In the genomic region with DNA sequence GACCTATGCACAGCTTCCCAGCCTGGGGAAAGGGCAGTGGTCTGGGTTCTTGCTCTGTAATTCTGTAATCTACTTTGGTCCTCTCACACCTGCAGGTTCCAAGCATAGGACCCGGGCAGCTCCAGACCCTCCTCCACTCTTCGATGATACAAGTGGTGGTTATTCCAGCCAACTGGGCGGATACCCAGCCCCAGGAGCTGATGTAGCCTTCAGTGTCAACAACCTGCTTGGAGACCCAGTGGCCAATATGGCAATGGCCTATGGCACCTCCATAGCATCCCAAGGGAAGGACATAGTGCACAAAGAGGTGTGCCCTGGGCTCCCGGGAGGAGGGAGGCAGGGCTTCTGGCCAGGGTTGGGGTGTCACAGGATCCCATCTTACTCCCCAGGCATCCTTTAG, we compare ENCODE assay signal across 8 mouse cellular contexts. TPM values are rescaled to one million over a fixed set of nuclear protein-coding genes. Genes with fewer than 3 reads are reported as not detected.
DNase-seq lines count a peak whose midpoint lies in the region; ATAC-seq and TF ChIP-seq lines count a peak whose summit lies in the region.

No protein-coding gene starts in this region.

- WGBS in cerebellum, adult 2 months: 84% methylated on average over 4 of the region's 4 CpGs
- 88% methylated on average over 4 of the region's 4 CpGs for WGBS in limb, embryonic 15.5 days
- WGBS in stomach, embryonic 16.5 days: 91% methylated on average over 4 of the region's 4 CpGs

- no peaks in the 10 kb centered on the region for H3K27me3 ChIP-seq in cerebellum, adult 2 months (ENCODE audit: control insufficient read depth, insufficient read depth, low read length)
- peaks cover 21% of the 10 kb centered on the region for H3K27me3 ChIP-seq in megakaryocyte, embryonic 14.5 days (replicated peaks)
- H3K27me3 ChIP-seq in limb, embryonic 15.5 days: peaks cover 23% of the 10 kb centered on the region
- H3K27me3 ChIP-seq in stomach, embryonic 16.5 days (ENCODE audit: control insufficient read depth, insufficient read depth, low read length): peaks cover 21% of the 10 kb centered on the region

- ATAC-seq in megakaryocyte, adult 5-6 weeks (ENCODE audit: poor library complexity, severe bottlenecking): no peak
- no peak for ATAC-seq in limb, embryonic 15.5 days (ENCODE audit: insufficient number of reproducible peaks, low FRiP score, low TSS enrichment, low read depth)
- ATAC-seq in stomach, embryonic 16.5 days (ENCODE audit: insufficient read depth, low FRiP score): no peak

- H3K9ac ChIP-seq in limb, embryonic 15.5 days: 0 out of 2 replicates have a peak overlapping the region, but pooled peaks have one; percentile 68
- peak overlapping the region; percentile 88 for H3K9ac ChIP-seq in stomach, embryonic 16.5 days (ENCODE audit: low read length)

- peak in 1 of 2 experiments; percentile 31 for DNase-seq in cerebellum, adult 2 months
- no peak for DNase-seq in cerebellum, postnatal 36 days
- no peak for DNase-seq in layer of hippocampus, postnatal 14 days (ENCODE audit: low spot score in 2 of 2)
- no peak for DNase-seq in urinary bladder, adult 2 months (ENCODE audit: low spot score)

- TF ChIP-seq POLR2A in cerebellum, adult 2 months (IDR thresholded peaks at IDR 0.05; ENCODE audit: borderline replicate concordance, insufficient read depth, low read length): no peak

- peak overlapping the region; percentile 80 for H3K4me2 ChIP-seq in limb, embryonic 15.5 days
- H3K4me2 ChIP-seq in stomach, embryonic 16.5 days (ENCODE audit: low read depth, low read length): peak overlapping the region; percentile 91

- no peaks in the 10 kb centered on the region for H3K9me3 ChIP-seq in megakaryocyte, embryonic 14.5 days
- H3K9me3 ChIP-seq in limb, embryonic 15.5 days: no peaks in the 10 kb centered on the region
- no peaks in the 10 kb centered on the region for H3K9me3 ChIP-seq in stomach, embryonic 16.5 days (replicated peaks; ENCODE audit: control insufficient read depth, low read length)

- H3K27ac ChIP-seq in cerebellum, adult 2 months (ENCODE audit: insufficient read depth, low read length): no peak overlapping the region
- no peak overlapping the region for H3K27ac ChIP-seq in limb, embryonic 15.5 days
- H3K27ac ChIP-seq in stomach, embryonic 16.5 days (ENCODE audit: low read length): no peak overlapping the region

- no peak for TF ChIP-seq CTCF in cerebellum, adult 2 months (IDR thresholded peaks at IDR 0.05; ENCODE audit: borderline replicate concordance, insufficient read depth, low read depth, low read length)

- peak overlapping the region; percentile 88 for H3K4me3 ChIP-seq in cerebellum, adult 2 months (replicated peaks; ENCODE audit: insufficient read depth, low read depth, low read length)
- peak overlapping the region; percentile 100 for H3K4me3 ChIP-seq in megakaryocyte, embryonic 14.5 days (replicated peaks)
- peak overlapping the region; percentile 84 for H3K4me3 ChIP-seq in limb, embryonic 15.5 days
- peak overlapping the region; percentile 90 for H3K4me3 ChIP-seq in stomach, embryonic 16.5 days (replicated peaks; ENCODE audit: low read length)

- H3K36me3 ChIP-seq in megakaryocyte, embryonic 14.5 days (replicated peaks; ENCODE audit: low read length): peaks cover 44% of the 10 kb centered on the region
- peaks cover 36% of the 10 kb centered on the region for H3K36me3 ChIP-seq in limb, embryonic 15.5 days
- no peaks in the 10 kb centered on the region for H3K36me3 ChIP-seq in stomach, embryonic 16.5 days (ENCODE audit: control insufficient read depth, insufficient read depth, low read length)

- peaks cover 3% of the 10 kb centered on the region for H3K4me1 ChIP-seq in cerebellum, adult 2 months (ENCODE audit: control insufficient read depth, insufficient read depth, low read length)
- peaks cover 52% of the 10 kb centered on the region for H3K4me1 ChIP-seq in megakaryocyte, embryonic 14.5 days
- peaks cover 36% of the 10 kb centered on the region for H3K4me1 ChIP-seq in limb, embryonic 15.5 days
- peaks cover 22% of the 10 kb centered on the region for H3K4me1 ChIP-seq in stomach, embryonic 16.5 days (ENCODE audit: control insufficient read depth, insufficient read depth, low read length)

RNA-seq across cellular contexts. Expression of a gene that starts 1.0 kb away (rescaled TPM):
- 98.4 and 103 TPM in 2 replicates for polyA plus RNA-seq in cerebellum, adult 2 months (2012; rRNA removed)
- 24.4 and 25.6 TPM in 2 replicates for polyA plus RNA-seq in megakaryocyte, embryonic 14.5 days (2012; ENCODE audit: insufficient read depth, low replicate concordance)
- 30.6 and 33.4 TPM in 2 replicates for total RNA-seq in megakaryocyte, adult 5-6 weeks (2015)
- total RNA-seq in megakaryocyte, adult 5-6 weeks (2017): 8.5 and 14.1 TPM in 2 replicates
- polyA plus RNA-seq in limb, embryonic 15.5 days (2015; fragmentation: Nextera tagmentation; extraction: Ambion mirVana): 126 and 140 TPM in 2 replicates
- polyA plus RNA-seq in stomach, embryonic 16.5 days (2015; fragmentation: Nextera tagmentation; extraction: Ambion mirVana): 110 and 123 TPM in 2 replicates
- total RNA-seq in layer of hippocampus, postnatal 14 days (2021): 10 to 100 TPM; 25.8 to 28.0 TPM
- polyA plus RNA-seq in urinary bladder, adult 2 months (2012; rRNA removed): 122 and 131 TPM in 2 replicates

RNA-seq across cellular contexts. Expression of a gene that starts 4.0 kb away (rescaled TPM):
- 84.0 and 102 TPM in 2 replicates for polyA plus RNA-seq in cerebellum, adult 2 months (2012; rRNA removed)
- polyA plus RNA-seq in megakaryocyte, embryonic 14.5 days (2012; ENCODE audit: insufficient read depth, low replicate concordance): 0.32 TPM in 1 of 2 replicates, not detected in the other
- total RNA-seq in megakaryocyte, adult 5-6 weeks (2015): not detected in 2 replicates
- not detected in 2 replicates for total RNA-seq in megakaryocyte, adult 5-6 weeks (2017)
- polyA plus RNA-seq in limb, embryonic 15.5 days (2015; fragmentation: Nextera tagmentation; extraction: Ambion mirVana): 1.0 and 2.2 TPM in 2 replicates
- 4.9 and 6.8 TPM in 2 replicates for polyA plus RNA-seq in stomach, embryonic 16.5 days (2015; fragmentation: Nextera tagmentation; extraction: Ambion mirVana)
- 100 to 1,000 TPM; 133 to 135 TPM for total RNA-seq in layer of hippocampus, postnatal 14 days (2021)
- polyA plus RNA-seq in urinary bladder, adult 2 months (2012; rRNA removed): 2.8 and 3.9 TPM in 2 replicates

RNA-seq across cellular contexts. Expression of a gene that starts 9.0 kb away (rescaled TPM):
- 89.3 and 90.3 TPM in 2 replicates for polyA plus RNA-seq in cerebellum, adult 2 months (2012; rRNA removed)
- 4.9 and 13.6 TPM in 2 replicates for polyA plus RNA-seq in megakaryocyte, embryonic 14.5 days (2012; ENCODE audit: insufficient read depth, low replicate concordance)
- total RNA-seq in megakaryocyte, adult 5-6 weeks (2015): not detected in 2 replicates
- total RNA-seq in megakaryocyte, adult 5-6 weeks (2017): not detected in 2 replicates
- 17.6 and 26.3 TPM in 2 replicates for polyA plus RNA-seq in limb, embryonic 15.5 days (2015; fragmentation: Nextera tagmentation; extraction: Ambion mirVana)
- polyA plus RNA-seq in stomach, embryonic 16.5 days (2015; fragmentation: Nextera tagmentation; extraction: Ambion mirVana): 5.8 and 7.4 TPM in 2 replicates
- total RNA-seq in layer of hippocampus, postnatal 14 days (2021): 100 to 1,000 TPM; 783 to 856 TPM
- 1.5 TPM in 2 replicates for polyA plus RNA-seq in urinary bladder, adult 2 months (2012; rRNA removed)

RNA-seq across cellular contexts. Expression of a gene that starts 17.5 kb away (rescaled TPM):
- 191 and 195 TPM in 2 replicates for polyA plus RNA-seq in cerebellum, adult 2 months (2012; rRNA removed)
- 445 and 649 TPM in 2 replicates for polyA plus RNA-seq in megakaryocyte, embryonic 14.5 days (2012; ENCODE audit: insufficient read depth, low replicate concordance)
- total RNA-seq in megakaryocyte, adult 5-6 weeks (2015): 67.7 and 77.3 TPM in 2 replicates
- total RNA-seq in megakaryocyte, adult 5-6 weeks (2017): 120 and 127 TPM in 2 replicates
- 239 and 270 TPM in 2 replicates for polyA plus RNA-seq in limb, embryonic 15.5 days (2015; fragmentation: Nextera tagmentation; extraction: Ambion mirVana)
- polyA plus RNA-seq in stomach, embryonic 16.5 days (2015; fragmentation: Nextera tagmentation; extraction: Ambion mirVana): 240 and 242 TPM in 2 replicates
- total RNA-seq in layer of hippocampus, postnatal 14 days (2021): 100 to 1,000 TPM; 177 to 181 TPM
- polyA plus RNA-seq in urinary bladder, adult 2 months (2012; rRNA removed): 148 and 154 TPM in 2 replicates

RNA-seq across cellular contexts. Expression of a gene that starts 21.4 kb away (rescaled TPM):
- polyA plus RNA-seq in cerebellum, adult 2 months (2012; rRNA removed): 4.5 and 4.9 TPM in 2 replicates
- polyA plus RNA-seq in megakaryocyte, embryonic 14.5 days (2012; ENCODE audit: insufficient read depth, low replicate concordance): 0.74 and 1.3 TPM in 2 replicates
- total RNA-seq in megakaryocyte, adult 5-6 weeks (2015): 0.13 TPM in 1 of 2 replicates, not detected in the other
- not detected in 2 replicates for total RNA-seq in megakaryocyte, adult 5-6 weeks (2017)
- 95.9 and 117 TPM in 2 replicates for polyA plus RNA-seq in limb, embryonic 15.5 days (2015; fragmentation: Nextera tagmentation; extraction: Ambion mirVana)
- 69.8 and 76.9 TPM in 2 replicates for polyA plus RNA-seq in stomach, embryonic 16.5 days (2015; fragmentation: Nextera tagmentation; extraction: Ambion mirVana)
- 1 to 10 TPM; 6.5 to 7.7 TPM for total RNA-seq in layer of hippocampus, postnatal 14 days (2021)
- polyA plus RNA-seq in urinary bladder, adult 2 months (2012; rRNA removed): 77.2 and 103 TPM in 2 replicates

Comparison
In these comparisons a context has a peak if more than half of its experiments do, and no peak if none do; other contexts are left out.
1. RNA of a gene that starts 4.0 kb away (polyA plus RNA-seq): 84.0 to 102 TPM in cerebellum, adult 2 months; 4.9 to 6.8 TPM in stomach, embryonic 16.5 days, 2.8 to 3.9 TPM in urinary bladder, adult 2 months, 1.0 to 2.2 TPM in limb, embryonic 15.5 days and 0.32 TPM in megakaryocyte, embryonic 14.5 days; every median in the first group is over 10 times any median in the second.
2. Peak in every context shown above with its lines, with median percentiles within 50 percentile points of each other: H3K4me3 ChIP-seq.